Mouse (Mus musculus) G1E (cell line): ENCODE results near the gene Gba.

Source experiments
- CTCF ChIP-seq: IDR thresholded peaks from 2 replicates; pipeline ENCODE4 v1.5.1; 2012; ENCODE audit warnings: low read depth, low read length, inconsistent platforms, mixed read lengths
- GATA1 ChIP-seq: IDR thresholded peaks from 2 replicates; pipeline ENCODE4 v1.6.1; 2012; ENCODE audit warnings: borderline replicate concordance, low read length, inconsistent platforms, mixed read lengths
- POLR2AphosphoS5 ChIP-seq: IDR thresholded peaks from 2 replicates; pipeline ENCODE4 v1.6.1; 2012; ENCODE audit warnings: low read depth, low read length, inconsistent platforms; ENCODE audit not compliant: insufficient replicate concordance
- TAL1 ChIP-seq: conservative IDR thresholded peaks from 2 replicates; pipeline ENCODE4 v1.6.1; 2012; ENCODE audit warnings: low read depth, low read length, inconsistent platforms, mixed read lengths

- no peak for TF ChIP-seq CTCF
- TF ChIP-seq GATA1 = no peak
- TF ChIP-seq TAL1 = no peak
- no peak for TF ChIP-seq POLR2AphosphoS5
These were observed 29.9 kb downstream of the Gba start for GRCm38 (mm10) chr3:89232614-89233013.
